Mouse (Mus musculus) liver (tissue): ENCODE results near the gene Tigd3.

Source experiments
- DNase-seq: peaks from one replicate; pipeline ENCODE4 v3.0.0-alpha.2; 2020; ENCODE audit warnings: mixed read lengths

The Tigd3 gene

DNA sequence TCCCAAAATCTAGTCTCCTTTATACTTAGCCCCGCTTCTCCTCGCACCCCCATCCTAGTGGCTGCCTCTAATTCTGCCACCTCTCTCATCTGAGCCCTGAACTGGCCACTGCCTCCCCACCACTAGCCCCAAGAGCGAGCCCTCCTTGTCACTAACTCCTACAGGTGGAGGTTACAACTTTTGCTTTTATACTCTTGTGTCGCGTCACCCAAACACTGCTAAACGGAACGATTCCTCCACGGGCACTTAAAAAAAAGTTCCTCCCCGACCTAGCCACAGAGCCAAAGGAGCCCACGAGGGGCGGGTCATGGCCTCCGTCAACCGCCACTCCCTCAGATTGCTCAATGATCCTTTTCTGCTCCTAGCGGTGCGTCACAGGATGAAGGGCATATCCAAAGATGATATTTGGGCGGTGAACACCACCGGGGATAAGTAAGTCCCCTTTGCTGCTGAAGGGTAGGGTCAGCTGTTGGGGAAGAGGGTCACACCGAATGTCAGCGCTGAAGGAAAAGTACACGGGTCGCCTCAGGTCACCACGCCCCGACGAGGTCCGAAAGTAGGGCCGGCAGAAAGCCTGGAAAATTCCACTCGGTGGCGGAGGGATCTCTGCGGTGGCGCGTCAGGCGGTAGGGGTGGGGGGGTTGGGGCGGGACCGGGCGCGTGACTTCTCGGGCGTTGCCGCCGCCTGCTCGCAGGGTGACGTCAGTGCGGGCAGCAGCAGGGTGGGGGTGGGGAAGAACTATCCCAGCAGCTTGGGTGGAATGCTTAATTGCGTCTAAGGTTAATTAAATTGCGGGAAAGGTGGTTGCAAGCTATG, 48.4 kb downstream of the Tigd3 start:
- peak; percentile 98 for DNase-seq

DNA sequence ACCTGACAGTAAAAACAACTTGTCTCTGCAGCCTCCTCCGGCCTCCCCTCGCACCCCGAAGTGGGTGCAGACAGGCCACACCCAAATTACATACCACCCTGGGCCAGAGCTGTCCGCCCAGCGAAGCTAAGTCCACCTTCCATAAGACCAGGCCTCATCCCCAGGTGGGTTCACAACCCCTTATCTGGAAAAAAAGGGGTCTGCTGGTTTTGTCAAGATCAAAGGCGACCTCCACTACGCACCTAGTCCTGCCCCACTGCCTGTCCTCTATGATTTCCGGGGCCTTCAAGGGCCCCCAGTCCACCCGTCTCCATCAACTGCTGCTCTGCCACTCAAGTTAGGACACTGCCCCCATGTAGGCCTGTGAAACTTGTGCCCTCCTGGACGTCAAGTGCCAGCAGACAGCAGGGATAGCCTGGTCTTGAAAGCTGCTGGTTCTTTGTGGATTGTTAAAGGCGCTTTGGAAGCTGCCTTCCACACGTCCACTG, 49.1 kb downstream of the Tigd3 start:
- DNase-seq = peak; percentile 72

DNA sequence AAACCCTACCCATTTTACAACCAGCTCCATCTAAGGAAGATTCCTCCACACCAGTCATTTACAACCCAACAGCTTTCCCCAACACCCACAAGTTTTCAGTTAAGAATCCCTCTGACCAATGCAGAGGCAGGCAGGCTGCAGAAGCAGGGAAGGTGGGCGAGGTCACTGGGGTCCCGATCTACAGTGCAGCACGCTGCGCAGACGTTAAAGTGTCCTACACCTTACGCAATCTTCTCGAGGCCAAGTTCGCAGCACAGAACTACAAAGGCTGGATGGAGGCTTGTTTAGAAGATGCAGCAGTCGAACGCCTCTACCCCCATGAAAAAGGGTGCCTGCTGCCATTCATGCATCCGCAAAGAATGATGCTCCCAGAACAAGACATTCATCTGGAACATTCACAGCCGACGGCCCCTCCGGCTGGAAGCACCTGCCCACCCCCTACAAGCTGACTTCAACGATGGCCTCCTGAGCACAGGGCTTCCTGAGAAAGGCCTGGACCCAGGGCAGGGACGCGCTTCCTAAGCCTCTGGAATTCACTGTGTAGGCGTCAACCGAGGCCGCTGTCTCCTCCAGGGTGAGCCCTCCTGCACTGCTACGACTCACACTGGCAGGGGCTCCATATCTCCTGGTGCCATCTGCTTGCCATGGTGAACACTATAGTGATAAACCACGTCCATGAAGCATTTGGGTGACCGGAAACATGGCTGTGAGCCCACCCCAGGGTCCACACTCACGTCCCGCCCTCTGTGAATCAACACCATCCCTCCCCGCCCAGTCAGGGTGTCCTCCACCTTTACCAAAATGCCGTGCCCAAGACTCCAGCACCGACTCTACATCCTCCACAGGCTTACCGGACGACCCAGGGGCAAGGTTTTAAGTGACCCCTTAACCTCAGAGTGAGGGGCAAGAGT, 49.9 kb downstream of the Tigd3 start:
- DNase-seq = peak; percentile 77

DNA sequence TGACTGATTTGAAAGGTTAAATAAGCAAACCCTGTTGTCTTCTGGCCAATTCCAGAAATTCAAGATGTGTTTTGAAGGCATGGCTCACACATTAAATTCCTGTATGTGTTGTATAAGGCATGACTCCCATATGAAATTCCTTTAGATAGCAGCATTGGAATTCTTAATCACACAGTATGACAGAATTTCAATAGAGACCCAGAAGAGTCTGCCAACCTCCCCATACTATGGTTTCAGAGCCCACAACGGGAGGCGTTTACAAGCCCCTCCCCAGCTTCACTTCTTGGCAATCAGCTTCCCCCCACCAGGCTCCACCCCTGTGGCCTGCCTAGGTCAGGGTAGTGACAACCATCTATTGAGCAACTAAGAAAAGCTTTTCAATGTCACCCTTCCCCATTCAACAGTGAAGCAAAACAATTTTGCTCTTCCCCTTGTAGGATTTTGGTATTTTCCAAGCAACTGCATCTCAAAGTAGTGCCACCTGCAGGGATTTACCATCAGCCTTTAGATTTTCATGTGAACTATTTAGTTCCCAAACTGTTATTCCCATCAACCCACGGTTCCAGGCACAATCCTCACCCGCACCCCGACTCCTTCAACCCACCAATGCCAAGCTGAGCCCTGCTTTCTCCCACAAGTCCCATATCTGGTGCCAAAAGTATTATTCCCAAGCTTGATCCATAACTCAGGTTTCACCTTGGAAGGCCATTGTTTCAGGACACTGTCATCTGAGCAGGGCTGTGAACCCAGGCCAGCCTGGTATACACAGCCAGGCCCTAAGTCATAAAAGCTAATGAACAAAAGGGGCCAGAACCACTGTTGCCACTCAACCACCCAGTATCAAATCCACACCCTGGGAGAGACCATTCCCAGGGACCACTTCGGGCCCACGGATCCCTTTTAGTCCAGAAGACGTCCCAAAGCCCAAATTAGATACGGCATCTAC, 50.9 kb downstream of the Tigd3 start:
- DNase-seq = peak; percentile 76

DNA sequence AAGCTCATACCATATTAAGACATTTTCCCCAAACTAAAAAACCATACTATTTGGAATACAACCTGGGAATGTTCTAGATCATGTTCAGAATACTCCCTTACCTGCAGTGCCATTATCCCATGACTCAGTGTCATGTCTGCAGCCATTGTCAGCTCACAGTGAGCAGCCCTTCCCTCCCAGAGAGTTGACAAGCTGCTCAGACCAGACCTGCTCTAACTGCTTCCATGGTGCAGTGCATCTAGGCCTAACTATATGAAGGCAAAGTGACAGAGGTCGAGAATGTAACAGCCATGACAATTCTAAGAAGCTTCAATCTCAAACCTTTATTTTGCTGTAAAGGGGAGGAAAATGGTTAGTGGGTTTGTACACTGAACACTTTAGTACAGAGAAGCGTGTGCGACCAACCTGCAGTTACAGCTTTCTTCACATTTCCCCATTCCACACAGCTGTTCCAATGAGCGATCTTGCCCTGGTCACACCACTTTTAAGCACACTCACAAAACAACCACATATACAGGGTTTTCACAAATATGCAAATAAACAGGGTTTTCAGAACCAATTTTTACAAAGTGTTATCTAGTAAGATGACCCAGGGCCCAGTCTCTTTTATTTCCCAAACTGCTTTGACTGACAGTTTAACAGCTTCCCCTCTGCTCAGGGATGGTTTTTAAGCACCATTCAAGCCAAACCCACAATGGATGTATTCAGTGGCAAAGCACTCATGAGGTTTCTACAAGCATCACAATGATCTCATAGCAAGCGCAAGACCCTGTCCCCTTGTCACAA, 51.8 kb downstream of the Tigd3 start:
- no peak for DNase-seq

DNA sequence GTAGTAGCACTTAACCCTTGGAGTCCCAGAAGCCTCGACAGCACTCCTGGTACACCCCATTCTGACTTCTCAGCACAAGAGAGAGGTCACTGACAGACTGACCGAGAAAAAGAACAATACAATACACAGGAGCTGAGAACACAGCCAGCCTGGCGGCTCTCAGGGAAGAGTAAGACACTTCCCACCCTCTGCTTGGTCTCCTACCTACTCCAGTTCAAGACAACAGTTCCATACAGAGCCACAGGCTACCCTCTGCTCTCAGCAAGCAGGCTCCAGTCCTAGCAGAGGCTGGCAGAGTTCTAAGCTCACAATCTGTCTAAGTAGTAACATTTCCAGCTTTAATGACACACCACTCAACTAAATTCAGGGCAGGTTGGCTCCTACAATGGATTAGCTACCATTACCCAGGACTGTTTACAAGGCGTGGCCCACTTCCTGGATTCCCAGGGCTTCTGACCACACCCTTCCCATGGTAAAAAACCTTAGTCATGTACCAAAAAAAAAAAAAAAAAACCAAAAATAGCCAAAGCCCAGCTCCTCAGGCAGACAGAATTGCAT, 52.5 kb downstream of the Tigd3 start:
- peak; percentile 77 for DNase-seq
